Mouse (Mus musculus): ENCODE results near the gene Zfp988. TPM values are rescaled to one million over a fixed set of nuclear protein-coding genes. Genes with fewer than 3 reads are reported as not detected.
"Not testable (repeated sequence)": the region's sequence is repeated elsewhere in the genome, so short reads cannot be mapped to it uniquely, and the experiment has no call there.

Zfp988 gene
- polyA plus RNA-seq, 1 experiment from 2014 or later, result 0.25 TPM

DNA sequence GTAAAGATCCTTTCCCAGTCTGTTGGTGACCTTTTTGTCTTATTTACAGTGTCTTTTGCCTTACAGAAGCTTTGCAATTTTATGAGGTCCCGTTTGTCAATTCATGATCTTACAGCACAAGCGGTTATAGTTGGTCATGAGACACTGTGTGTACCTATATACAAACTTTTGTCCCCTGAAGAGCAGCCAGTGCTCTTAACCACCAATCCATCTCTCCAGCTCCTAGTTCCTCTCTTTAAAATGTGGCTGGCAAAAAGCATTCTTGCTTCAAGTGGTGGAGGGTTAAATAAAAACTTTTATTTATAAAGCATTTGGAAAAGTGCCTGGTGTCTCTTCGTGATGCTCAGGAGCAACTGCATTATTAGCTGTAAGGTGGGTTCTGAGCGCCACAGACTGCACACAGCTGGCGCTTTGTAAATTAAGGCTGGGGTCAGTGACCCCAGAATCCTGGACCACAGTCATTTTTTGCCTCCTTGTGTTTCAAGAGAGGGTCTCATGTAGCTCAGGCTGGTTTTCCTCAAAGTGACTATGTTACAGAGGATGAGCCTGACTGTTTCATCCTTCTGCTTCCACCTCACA is 32.6 kb downstream of the Zfp988 start:
- Histone ChIP-seq H3K27me3 (ENCODE audit: insufficient read depth, low read length) (no peaks in the 10 kb centered on the region), H3K4me2 (ENCODE audit: low read length) (no peak overlapping the region), H3K9me3 (replicated peaks; ENCODE audit: low read length) (peaks cover 49% of the 10 kb centered on the region), H3K4me1 (replicated peaks; ENCODE audit: insufficient read depth, low read length) (no peaks in the 10 kb centered on the region), H3K27ac (no peak overlapping the region), H3K36me3 (ENCODE audit: insufficient read depth, low read length) (no peaks in the 10 kb centered on the region), H3K4me3 (replicated peaks; ENCODE audit: low read depth, low read length) (no peak overlapping the region), H3K9ac (ENCODE audit: low read depth, low read length) (no peak overlapping the region)
- TF ChIP-seq CTCF (IDR thresholded peaks at IDR 0.05; ENCODE audit: low read depth), result no peak
- DNase-seq (ENCODE audit: low spot score), result no peak
- ATAC-seq (replicated peaks; ENCODE audit: low FRiP score, low read depth), result peak; percentile 41
- whole genome bisulfite sequencing, result 73% methylated on average over 5 of the region's 5 CpGs

GRCm38 (mm10) chr4:147338706-147339105 is 33.2 kb downstream of the Zfp988 start:
- not testable (repeated sequence) for H3K4me3 ChIP-seq (replicated peaks; ENCODE audit: low read depth, low read length); H3K36me3 ChIP-seq (ENCODE audit: insufficient read depth, low read length); H3K27me3 ChIP-seq (ENCODE audit: insufficient read depth, low read length); DNase-seq (ENCODE audit: low spot score); H3K4me2 ChIP-seq (ENCODE audit: low read length); H3K27ac ChIP-seq; H3K9ac ChIP-seq (ENCODE audit: low read depth, low read length); ATAC-seq (replicated peaks; ENCODE audit: low FRiP score, low read depth); H3K4me1 ChIP-seq (replicated peaks; ENCODE audit: insufficient read depth, low read length)
- 83% methylated on average over 3 of the region's 3 CpGs for WGBS
- H3K9me3 ChIP-seq (replicated peaks; ENCODE audit: low read length), result peaks cover 55% of the 10 kb centered on the region

- ATAC-seq (replicated peaks; ENCODE audit: low FRiP score, low read depth); H3K9ac ChIP-seq (ENCODE audit: low read depth, low read length); H3K4me1 ChIP-seq (replicated peaks; ENCODE audit: insufficient read depth, low read length); H3K36me3 ChIP-seq (ENCODE audit: insufficient read depth, low read length); DNase-seq (ENCODE audit: low spot score); H3K4me3 ChIP-seq (replicated peaks; ENCODE audit: low read depth, low read length); H3K4me2 ChIP-seq (ENCODE audit: low read length); H3K27ac ChIP-seq; H3K27me3 ChIP-seq (ENCODE audit: insufficient read depth, low read length): not testable (repeated sequence)
- H3K9me3 ChIP-seq (replicated peaks; ENCODE audit: low read length), result peaks cover 56% of the 10 kb centered on the region
- WGBS, result 70% methylated on average over 7 of the region's 7 CpGs
Observed at GRCm38 (mm10) chr4:147339601-147340219, 34.2 kb downstream of the Zfp988 start.

DNA sequence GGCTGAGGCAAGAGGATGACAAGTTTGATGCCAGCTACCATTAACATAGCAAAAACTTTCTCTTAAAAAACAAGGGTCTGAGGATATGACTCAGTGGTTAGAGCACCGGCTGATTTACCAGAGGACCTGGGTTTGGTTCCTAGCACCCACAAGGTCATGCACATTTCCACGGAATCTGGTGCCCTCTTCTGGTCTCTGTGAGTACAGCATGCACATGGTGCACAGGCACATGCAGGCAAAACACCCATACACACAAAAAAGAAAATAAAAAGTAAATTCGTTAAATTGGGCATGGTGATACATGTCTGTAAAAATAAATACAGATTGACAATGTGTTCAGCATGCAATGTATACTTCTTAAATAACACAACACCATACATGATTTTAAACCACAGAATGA is 34.8 kb downstream of the Zfp988 start:
- not testable (repeated sequence) for H3K27ac ChIP-seq; H3K9ac ChIP-seq (ENCODE audit: low read depth, low read length); ATAC-seq (replicated peaks; ENCODE audit: low FRiP score, low read depth); H3K4me3 ChIP-seq (replicated peaks; ENCODE audit: low read depth, low read length); H3K27me3 ChIP-seq (ENCODE audit: insufficient read depth, low read length); H3K36me3 ChIP-seq (ENCODE audit: insufficient read depth, low read length); H3K4me2 ChIP-seq (ENCODE audit: low read length); H3K4me1 ChIP-seq (replicated peaks; ENCODE audit: insufficient read depth, low read length); DNase-seq (ENCODE audit: low spot score)
- H3K9me3 ChIP-seq (replicated peaks; ENCODE audit: low read length), result peaks cover 53% of the 10 kb centered on the region
- 63% methylated on average over 3 of the region's 3 CpGs for WGBS
- peak; percentile 15; the same call in 1 of the 2 replicates for TF ChIP-seq CTCF (IDR thresholded peaks at IDR 0.05; ENCODE audit: low read depth)

GRCm38 (mm10) chr4:147340876-147341275 is 35.4 kb downstream of the Zfp988 start:
- not testable (repeated sequence) for H3K9ac ChIP-seq (ENCODE audit: low read depth, low read length); H3K27ac ChIP-seq; H3K4me3 ChIP-seq (replicated peaks; ENCODE audit: low read depth, low read length); H3K4me2 ChIP-seq (ENCODE audit: low read length); DNase-seq (ENCODE audit: low spot score); H3K36me3 ChIP-seq (ENCODE audit: insufficient read depth, low read length); H3K27me3 ChIP-seq (ENCODE audit: insufficient read depth, low read length); ATAC-seq (replicated peaks; ENCODE audit: low FRiP score, low read depth); H3K4me1 ChIP-seq (replicated peaks; ENCODE audit: insufficient read depth, low read length)
- 87% methylated on average over 3 of the region's 3 CpGs for WGBS
- peaks cover 49% of the 10 kb centered on the region for H3K9me3 ChIP-seq (replicated peaks; ENCODE audit: low read length)

DNA sequence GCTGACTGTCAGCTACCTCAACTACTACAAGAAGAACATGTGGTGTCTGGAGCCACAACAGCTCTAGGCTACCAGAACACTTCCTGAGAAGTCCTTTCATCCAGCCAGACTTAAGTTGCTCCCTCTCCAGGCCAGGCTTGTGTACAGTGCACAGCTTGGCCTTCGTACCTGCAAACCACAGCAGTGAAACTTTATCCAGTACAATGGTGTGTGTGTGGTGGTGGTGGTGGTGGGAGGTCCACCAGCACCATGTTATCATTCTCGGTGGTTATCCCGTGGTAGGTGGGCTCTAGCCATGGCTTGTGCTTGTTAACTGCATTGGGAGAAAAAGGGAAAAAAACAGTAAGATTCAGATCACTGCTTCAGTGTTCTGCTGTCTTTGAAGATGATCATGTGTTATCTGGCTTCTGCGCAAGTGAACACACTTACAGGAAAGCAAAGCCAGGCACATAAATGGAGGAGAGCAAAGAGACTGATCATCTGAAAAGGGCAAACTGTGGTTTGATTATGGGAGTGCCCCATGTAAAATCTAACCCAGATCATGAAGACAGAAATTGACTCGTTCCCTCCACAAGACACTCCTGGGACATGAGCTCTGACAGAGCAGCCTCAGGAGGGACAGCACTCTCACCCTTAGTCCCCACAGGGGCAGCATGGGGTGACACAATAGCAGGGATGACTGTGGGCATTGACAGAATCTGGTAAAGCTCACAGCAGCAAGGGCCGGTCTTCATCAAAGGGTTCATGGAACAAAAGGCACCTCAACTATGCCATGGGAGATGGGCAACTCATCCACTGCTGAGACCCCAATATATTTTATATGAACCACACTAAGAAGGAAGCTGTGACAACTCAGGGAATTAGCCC is 37.8 kb downstream of the Zfp988 start:
- H3K27me3 ChIP-seq (ENCODE audit: insufficient read depth, low read length); H3K9ac ChIP-seq (ENCODE audit: low read depth, low read length); DNase-seq (ENCODE audit: low spot score); H3K36me3 ChIP-seq (ENCODE audit: insufficient read depth, low read length); H3K4me3 ChIP-seq (replicated peaks; ENCODE audit: low read depth, low read length); H3K4me1 ChIP-seq (replicated peaks; ENCODE audit: insufficient read depth, low read length); H3K27ac ChIP-seq; H3K4me2 ChIP-seq (ENCODE audit: low read length): not testable (repeated sequence)
- 79% methylated on average over 6 of the region's 6 CpGs for WGBS
- H3K9me3 ChIP-seq (replicated peaks; ENCODE audit: low read length), result peaks cover 25% of the 10 kb centered on the region
- peak; percentile 86 for ATAC-seq (replicated peaks; ENCODE audit: low FRiP score, low read depth)

DNA sequence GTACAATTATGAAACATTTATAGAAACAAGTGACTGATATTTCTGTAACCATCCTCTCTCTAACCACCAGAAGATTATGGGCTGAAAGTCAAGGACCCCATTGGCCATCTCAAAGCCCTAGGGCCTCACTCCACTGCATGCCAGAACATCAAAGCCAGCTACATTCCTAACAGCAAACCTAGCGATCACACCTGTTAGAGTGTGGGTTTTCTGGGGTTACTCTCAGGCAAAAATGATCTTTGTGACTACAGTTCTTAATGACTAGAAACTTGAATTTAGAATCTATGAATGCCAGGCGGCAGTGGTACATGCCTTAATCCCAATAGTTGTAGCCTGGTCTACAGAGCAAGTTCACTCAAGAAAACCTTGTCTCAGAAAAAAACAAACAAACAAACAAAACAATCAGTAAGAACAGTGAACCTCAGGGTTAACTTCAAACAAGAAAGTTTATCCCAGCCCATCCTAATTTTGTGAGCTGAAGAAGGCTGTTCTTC is 39.6 kb downstream of the Zfp988 start:
- not testable (repeated sequence) for H3K27ac ChIP-seq; H3K36me3 ChIP-seq (ENCODE audit: insufficient read depth, low read length); DNase-seq (ENCODE audit: low spot score); H3K27me3 ChIP-seq (ENCODE audit: insufficient read depth, low read length); H3K4me2 ChIP-seq (ENCODE audit: low read length); H3K9ac ChIP-seq (ENCODE audit: low read depth, low read length); H3K4me1 ChIP-seq (replicated peaks; ENCODE audit: insufficient read depth, low read length); H3K4me3 ChIP-seq (replicated peaks; ENCODE audit: low read depth, low read length); ATAC-seq (replicated peaks; ENCODE audit: low FRiP score, low read depth)
- peaks cover 25% of the 10 kb centered on the region for H3K9me3 ChIP-seq (replicated peaks; ENCODE audit: low read length)
- 86% methylated on average over 2 of the region's 2 CpGs for WGBS

DNA sequence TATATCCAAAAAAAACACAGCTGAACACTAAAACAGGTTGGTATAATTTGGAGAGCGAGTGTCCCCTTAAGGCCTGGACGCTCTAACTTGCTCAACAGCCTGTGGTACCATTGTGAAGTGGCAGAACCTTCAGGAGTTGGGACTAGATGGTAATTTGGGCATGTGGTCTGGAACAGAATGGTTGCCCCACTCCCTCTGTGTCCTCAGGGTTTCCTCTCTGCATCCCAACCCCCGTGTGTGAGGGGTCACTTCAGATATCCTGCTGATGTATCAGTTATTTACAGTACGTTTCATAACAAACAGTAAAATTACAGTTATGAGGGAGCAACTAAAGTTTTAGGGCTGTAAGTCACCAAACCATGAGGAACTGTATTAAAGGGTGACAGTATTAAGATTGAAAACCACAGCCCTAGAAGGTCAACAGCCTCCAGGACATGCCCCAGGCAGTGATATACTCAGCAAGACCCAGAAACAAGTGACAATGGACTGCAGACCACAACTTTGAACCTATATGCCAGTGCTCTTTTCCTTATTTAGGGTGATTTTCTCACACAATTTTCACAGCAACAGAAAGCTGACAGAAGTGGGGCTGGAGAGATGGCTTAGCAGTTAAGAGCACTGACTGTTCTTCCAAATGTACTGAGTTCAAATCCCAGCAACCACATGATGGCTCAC is 41.0 kb downstream of the Zfp988 start:
- not testable (repeated sequence) for H3K36me3 ChIP-seq (ENCODE audit: insufficient read depth, low read length); H3K4me3 ChIP-seq (replicated peaks; ENCODE audit: low read depth, low read length); DNase-seq (ENCODE audit: low spot score); H3K4me1 ChIP-seq (replicated peaks; ENCODE audit: insufficient read depth, low read length); H3K27me3 ChIP-seq (ENCODE audit: insufficient read depth, low read length); H3K4me2 ChIP-seq (ENCODE audit: low read length); H3K9ac ChIP-seq (ENCODE audit: low read depth, low read length); ATAC-seq (replicated peaks; ENCODE audit: low FRiP score, low read depth); H3K27ac ChIP-seq
- WGBS, result 69% methylated on average over 4 of the region's 4 CpGs
- H3K9me3 ChIP-seq (replicated peaks; ENCODE audit: low read length), result peaks cover 31% of the 10 kb centered on the region

All from kidney, postnatal 0 days (tissue).